Mouse (Mus musculus): ENCODE data around the gene Nlrp1a.

The Nlrp1a gene

DNA sequence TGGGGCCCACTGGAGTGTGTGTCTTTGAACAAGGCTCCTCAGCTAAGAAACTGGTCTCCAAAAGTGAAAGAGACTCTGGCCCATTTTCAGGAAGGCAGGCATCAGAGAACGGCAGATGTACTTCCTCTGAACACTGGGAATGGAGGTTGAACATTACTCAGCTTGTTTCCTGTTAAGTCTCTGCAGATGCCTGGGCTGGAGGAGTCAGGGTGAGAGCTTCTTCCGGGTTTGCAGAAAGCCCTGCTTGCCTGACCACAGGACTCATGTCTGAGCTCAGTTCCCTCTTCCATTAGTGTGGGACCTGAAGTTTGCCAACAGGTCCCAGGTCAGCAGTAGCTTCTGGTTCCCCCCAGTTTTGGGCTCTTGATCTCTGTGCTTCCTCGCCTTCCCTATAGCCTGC, at the start of gene Nlrp1a:
Nlrp1a (minus strand) TSS at position 44 of the 400 bp plus-strand sequence.
- no peak for DNase-seq (ENCODE audit: low spot score)

DNA sequence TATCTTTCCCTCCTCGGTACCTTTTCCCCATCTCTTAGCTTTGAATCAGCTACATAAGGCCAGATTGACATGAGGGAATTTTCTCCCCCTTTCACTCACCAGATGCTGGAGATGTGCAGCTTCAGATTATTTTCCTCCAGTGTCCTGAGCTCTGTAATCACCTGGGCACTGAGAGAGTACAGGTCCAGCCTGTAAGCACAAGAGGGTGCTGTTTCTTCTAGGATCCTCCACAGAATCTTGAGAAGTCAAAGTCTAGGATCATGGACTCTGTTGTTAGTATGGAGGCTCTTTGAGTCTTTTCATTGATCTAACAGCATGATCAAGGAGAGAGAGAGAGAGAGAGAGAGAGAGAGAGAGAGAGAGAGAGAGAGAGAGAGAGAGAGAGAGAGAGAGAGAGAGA, 25.1 kb upstream of the Nlrp1a start:
- DNase-seq (ENCODE audit: low spot score): no peak

- no peak for DNase-seq (ENCODE audit: low spot score)
These were observed 19.6 kb upstream of the Nlrp1a start for GRCm38 (mm10) chr11:71164139-71164538.

GRCm38 (mm10) chr11:71159439-71160136, 15.1 kb upstream of the Nlrp1a start:
- no peak for DNase-seq (ENCODE audit: low spot score)

- no peak for DNase-seq (ENCODE audit: low spot score)
These were observed 10.8 kb upstream of the Nlrp1a start for GRCm38 (mm10) chr11:71155272-71155671.

DNA sequence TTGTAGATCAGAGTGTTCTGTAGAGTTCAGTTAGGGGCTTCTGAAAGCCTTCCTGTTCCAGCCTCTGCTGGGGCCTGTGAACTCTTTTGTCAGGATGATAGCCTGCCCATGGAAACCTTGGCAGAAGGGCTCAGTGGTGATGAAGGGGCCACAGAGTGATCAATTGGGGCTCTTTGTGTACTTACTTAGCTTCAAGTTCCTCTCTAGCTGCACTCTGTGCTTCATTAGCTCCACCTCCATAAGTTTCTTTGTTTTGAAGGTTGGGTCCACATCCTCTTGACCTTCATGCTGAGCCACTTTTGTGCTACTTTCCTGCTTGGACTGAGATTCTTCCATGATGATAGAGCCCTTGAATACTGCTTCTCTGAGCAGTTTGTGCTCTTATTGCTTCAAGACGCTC, 2.5 kb downstream of the Nlrp1a start:
- no peak for DNase-seq (ENCODE audit: low spot score)

- no peak for DNase-seq (ENCODE audit: low spot score)
These were observed 37.4 kb downstream of the Nlrp1a start for GRCm38 (mm10) chr11:71107128-71107527.

DNA sequence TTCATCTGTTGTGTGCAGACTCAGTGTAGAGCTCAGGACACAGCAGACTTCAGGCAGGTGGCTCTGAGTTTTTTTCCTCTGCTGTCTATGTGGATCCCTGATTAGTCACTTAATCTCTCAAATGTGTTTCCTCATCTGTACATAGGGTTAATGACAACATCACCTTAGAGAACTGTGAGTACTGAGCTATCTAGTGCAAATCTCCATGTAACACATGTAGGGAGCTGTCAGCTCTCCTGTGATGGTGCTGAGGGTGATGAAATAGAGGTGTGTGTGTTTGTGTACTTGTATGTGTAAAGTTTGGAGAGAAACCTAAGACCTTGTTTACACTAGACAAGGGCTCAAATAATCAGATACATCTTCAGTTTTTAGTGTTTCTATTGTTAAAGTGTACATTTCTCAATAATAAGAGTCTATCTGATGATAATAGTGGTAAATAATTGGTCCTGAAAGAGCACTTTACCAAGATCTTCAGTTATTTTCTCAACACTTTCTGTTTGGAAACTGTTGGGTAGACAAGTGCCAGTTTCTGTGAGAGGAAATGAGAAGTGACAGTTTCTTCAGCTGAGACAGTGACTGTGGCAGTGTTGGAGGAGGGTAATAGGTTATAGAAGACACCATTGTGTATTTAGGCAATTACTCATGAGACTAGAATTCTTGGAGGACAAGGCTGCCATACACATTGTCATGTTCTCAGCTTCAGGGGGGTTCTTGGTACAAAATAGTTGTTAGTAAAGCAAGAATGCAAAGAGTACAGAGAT, 38.1 kb downstream of the Nlrp1a start:
- no peak for DNase-seq (ENCODE audit: low spot score)

DNA sequence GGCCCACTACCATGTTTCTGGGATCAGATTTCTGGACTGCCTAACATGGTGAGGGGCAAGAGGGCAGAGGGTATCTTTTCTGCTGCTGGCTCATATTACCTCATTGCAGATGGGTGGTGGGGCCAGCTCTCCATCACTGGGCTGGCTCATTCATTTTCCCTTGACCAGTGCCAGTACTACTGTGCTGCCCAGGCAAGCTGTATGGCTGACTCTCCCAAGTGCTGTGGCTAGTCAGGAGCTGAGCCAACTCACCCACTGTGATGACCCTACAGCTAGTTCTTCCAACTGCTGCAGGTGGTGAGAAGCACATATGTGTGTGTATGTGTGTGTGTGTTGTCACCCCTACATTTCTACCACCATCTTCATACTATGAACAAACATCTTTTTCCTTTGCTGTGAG, 40.6 kb downstream of the Nlrp1a start:
- no peak for DNase-seq (ENCODE audit: low spot score)

DNA sequence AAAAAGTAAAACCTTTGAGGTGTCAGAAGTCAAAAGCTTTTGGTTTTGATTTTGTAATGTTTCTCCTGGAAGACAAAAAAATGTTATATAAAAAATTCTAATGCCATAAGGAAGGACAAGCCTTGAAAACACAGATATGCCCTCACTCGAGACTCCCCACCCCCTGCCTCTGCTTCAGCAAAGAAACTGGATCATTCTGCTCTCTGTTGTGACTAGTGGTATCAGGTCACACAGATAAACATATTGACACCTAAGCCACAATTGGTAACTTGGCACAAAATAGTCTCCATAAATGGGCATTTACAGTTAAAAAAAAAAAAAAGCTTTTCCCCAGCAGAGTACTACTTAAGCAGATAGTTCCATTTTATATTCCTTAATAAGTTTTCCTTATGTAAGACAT, 68.2 kb downstream of the Nlrp1a start:
- no peak for DNase-seq (ENCODE audit: low spot score)

- no peak for DNase-seq (ENCODE audit: low spot score)
These were observed 92.0 kb downstream of the Nlrp1a start for GRCm38 (mm10) chr11:71052554-71052953.
